Mouse (Mus musculus): ENCODE results near the gene Mms19.

Mms19 gene

GRCm38 (mm10) chr19:41905246-41905645 is 75.7 kb downstream of the Mms19 start:
- ATAC-seq (ENCODE audit: insufficient number of reproducible peaks, low FRiP score, low TSS enrichment): no peak

- no peak for ATAC-seq (ENCODE audit: insufficient number of reproducible peaks, low FRiP score, low TSS enrichment)
These were observed 77.9 kb downstream of the Mms19 start for GRCm38 (mm10) chr19:41902848-41903593.

- ATAC-seq (ENCODE audit: insufficient number of reproducible peaks, low FRiP score, low TSS enrichment): no peak
These were observed 79.3 kb downstream of the Mms19 start for GRCm38 (mm10) chr19:41901696-41902095.

- no peak for ATAC-seq (ENCODE audit: insufficient number of reproducible peaks, low FRiP score, low TSS enrichment)
These were observed 80.4 kb downstream of the Mms19 start for GRCm38 (mm10) chr19:41900495-41901090.

DNA sequence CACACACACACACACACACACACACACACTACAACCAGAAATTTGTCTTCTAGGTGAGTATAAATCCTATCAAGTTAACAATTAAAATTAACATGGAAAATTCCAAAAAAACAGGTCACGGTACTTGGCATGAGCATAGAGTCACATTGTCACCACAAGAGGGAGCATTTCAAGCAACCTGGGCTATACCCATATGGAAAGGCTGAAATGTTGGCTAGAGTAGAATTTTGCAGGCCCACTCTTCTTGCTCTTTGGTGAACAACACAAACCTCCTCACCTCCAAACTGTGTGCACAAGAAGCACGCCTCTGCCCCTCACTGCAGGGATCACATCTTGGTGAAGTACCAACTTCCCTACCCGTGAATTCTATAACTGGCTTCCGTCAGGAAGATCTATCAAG is 82.1 kb downstream of the Mms19 start:
- ATAC-seq (ENCODE audit: insufficient number of reproducible peaks, low FRiP score, low TSS enrichment): no peak

- no peak for ATAC-seq (ENCODE audit: insufficient number of reproducible peaks, low FRiP score, low TSS enrichment)
These were observed 84.6 kb downstream of the Mms19 start for GRCm38 (mm10) chr19:41896319-41896711.

GRCm38 (mm10) chr19:41895460-41896318 is 85.3 kb downstream of the Mms19 start, which contains the start of gene Rrp12:
TSS of gene Rrp12 (minus strand) at chr19:41896173.
- peak; percentile 97 for ATAC-seq (ENCODE audit: insufficient number of reproducible peaks, low FRiP score, low TSS enrichment)

DNA sequence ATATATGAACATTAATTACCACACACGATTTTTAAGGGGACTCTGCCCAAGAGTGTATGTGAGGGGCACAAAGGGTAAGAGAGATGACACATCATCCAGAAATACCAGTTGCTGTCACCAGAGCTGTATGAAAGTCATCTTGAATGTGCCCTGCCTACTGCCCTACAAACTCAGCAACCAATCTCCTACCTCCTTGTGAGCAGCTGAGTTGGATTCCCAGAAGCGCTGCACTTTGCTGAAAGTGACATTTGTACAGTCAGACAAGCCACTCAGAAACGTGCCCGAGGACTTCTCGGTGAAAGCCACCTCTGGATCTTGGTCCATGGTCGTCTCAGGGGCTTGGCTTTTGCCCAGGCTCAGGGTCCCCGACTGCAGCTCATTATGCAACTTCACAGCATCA is 86.0 kb downstream of the Mms19 start:
- ATAC-seq (ENCODE audit: insufficient number of reproducible peaks, low FRiP score, low TSS enrichment): no peak
